Mouse (Mus musculus): ENCODE results near the gene Nab1.

DNA sequence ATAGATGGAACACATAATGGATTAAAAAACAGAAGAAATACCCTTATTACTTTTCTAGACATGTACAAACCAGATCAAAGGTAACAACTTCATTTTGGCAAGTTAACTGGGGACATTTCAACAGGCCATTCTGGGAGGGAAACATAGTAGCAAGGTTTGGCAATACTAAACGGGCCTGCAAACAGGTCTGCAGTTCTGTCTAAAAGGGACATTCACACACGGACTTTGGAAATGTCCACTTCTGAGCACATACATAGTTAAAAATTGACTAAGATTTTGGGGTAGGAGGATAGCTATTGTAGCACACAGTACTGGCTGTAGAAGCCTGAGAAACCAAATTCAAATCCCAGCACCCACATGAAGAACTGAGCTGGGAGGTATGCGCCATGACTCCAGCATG is 34.6 kb downstream of the Nab1 start:
- TF ChIP-seq CTCF (IDR thresholded peaks at IDR 0.05; ENCODE audit: extremely low read depth, insufficient read length, insufficient replicate concordance, low read depth, low read length) (no peak), POLR2A (IDR thresholded peaks at IDR 0.05; ENCODE audit: low read depth, low read length) (no peak)
